Mouse (Mus musculus): ENCODE measurements around the gene Amfr. TPM values are rescaled to one million over a fixed set of nuclear protein-coding genes. Genes with fewer than 3 reads are reported as not detected.

Gene Amfr
- total RNA-seq, 1 experiment = 73.6 TPM

DNA sequence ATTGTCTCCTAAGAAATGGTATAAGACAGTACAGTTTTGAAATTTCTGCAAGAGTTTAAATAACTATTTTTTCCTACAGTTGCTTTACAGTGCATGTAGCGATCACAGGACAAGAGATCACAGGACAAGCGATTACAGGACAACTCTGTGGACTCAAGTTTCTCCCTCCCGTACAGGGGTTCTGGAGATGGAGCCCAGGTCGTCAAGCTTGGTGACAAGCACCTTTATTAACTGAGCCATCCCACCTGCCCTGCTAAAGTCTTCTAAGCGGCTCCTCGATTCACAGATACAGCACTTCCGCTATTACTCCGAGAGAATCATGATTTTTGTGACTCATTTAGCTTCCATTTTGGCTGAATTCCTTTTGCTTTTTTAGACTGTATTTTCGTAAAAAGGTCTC lies 17.1 kb upstream of the Amfr start:
- H3K9me3 ChIP-seq (ENCODE audit: control insufficient read depth, insufficient read depth, low read depth, low read length) = no peaks in the 10 kb centered on the region
- no peak for TF ChIP-seq CHD2 (IDR thresholded peaks at IDR 0.05; ENCODE audit: low read depth, low read length)
- TF ChIP-seq MAFK (IDR thresholded peaks at IDR 0.05; ENCODE audit: insufficient read depth, low read depth, low read length) = no peak
- TF ChIP-seq ZNF384 (IDR thresholded peaks at IDR 0.05; ENCODE audit: low read depth, low read length) = no peak
- no peak for TF ChIP-seq ZC3H11A (IDR thresholded peaks at IDR 0.05; ENCODE audit: borderline replicate concordance, low read depth, low read length)
- no peak for TF ChIP-seq HCFC1 (IDR thresholded peaks at IDR 0.05; ENCODE audit: borderline replicate concordance, insufficient read depth, low read length)
- no peak overlapping the region for H3K9ac ChIP-seq (ENCODE audit: insufficient read depth, low read depth, low read length, poor library complexity, severe bottlenecking)
- H3K4me3 ChIP-seq (ENCODE audit: insufficient read depth in 1 of 2, low read depth in 1 of 2, low read length in 2 of 2, poor library complexity in 1 of 2, severe bottlenecking in 1 of 2) = no peak overlapping the region
- H3K4me1 ChIP-seq (ENCODE audit: control insufficient read depth in 2 of 2, insufficient read depth in 2 of 2, low read length in 2 of 2, poor library complexity in 1 of 2) = peaks cover 5 to 10% of the 10 kb centered on the region in 2 experiments; a peak in 3 of 4 replicates
- H3K27ac ChIP-seq (ENCODE audit: insufficient read depth, low read depth, low read length, poor library complexity, severe bottlenecking) = no peak overlapping the region
- in situ Hi-C loops (cut with MboI; ENCODE audit: low sequenced_read_pairs in 2 of 2, unreplicated experiment in 2 of 2) = no loop called here
- peaks cover 24% of the 10 kb centered on the region for H3K36me3 ChIP-seq (ENCODE audit: control insufficient read depth, insufficient read depth, low read length, poor library complexity, severe bottlenecking)
- DNase-seq (ENCODE audit: low read depth, low spot score) = no peak

DNA sequence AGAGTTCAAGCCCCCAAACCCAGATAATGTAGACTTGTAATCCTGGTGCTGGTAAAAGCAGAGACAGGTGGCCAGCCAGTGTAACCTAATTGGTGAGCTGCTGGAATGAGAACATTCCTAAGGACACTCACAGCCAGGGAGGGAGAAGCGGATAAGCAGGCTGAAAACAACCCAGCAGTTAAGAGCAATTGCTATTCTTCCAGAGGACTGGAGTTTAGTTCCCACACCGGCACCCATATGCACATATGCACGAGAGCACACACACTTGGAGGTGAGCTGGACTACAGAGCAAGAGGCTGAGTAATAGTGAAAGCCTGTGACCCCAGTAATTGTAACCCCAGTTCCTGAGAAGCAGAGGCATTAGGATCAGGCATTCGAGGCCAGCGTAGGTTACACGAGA lies 11.3 kb upstream of the Amfr start:
- DNase-seq (ENCODE audit: low read depth, low spot score) = no peak
- Histone ChIP-seq H3K4me3 (ENCODE audit: insufficient read depth in 1 of 2, low read depth in 1 of 2, low read length in 2 of 2, poor library complexity in 1 of 2, severe bottlenecking in 1 of 2) (no peak overlapping the region), H3K27ac (ENCODE audit: insufficient read depth, low read depth, low read length, poor library complexity, severe bottlenecking) (no peak overlapping the region), H3K4me1 (ENCODE audit: control insufficient read depth in 2 of 2, insufficient read depth in 2 of 2, low read length in 2 of 2, poor library complexity in 1 of 2) (no peaks in the 10 kb centered on the region), H3K36me3 (ENCODE audit: control insufficient read depth, insufficient read depth, low read length, poor library complexity, severe bottlenecking) (peaks cover 34% of the 10 kb centered on the region), H3K9me3 (ENCODE audit: control insufficient read depth, insufficient read depth, low read depth, low read length) (no peaks in the 10 kb centered on the region), H3K9ac (ENCODE audit: insufficient read depth, low read depth, low read length, poor library complexity, severe bottlenecking) (no peak overlapping the region)
- TF ChIP-seq HCFC1 (IDR thresholded peaks at IDR 0.05; ENCODE audit: borderline replicate concordance, insufficient read depth, low read length) (no peak), MAFK (IDR thresholded peaks at IDR 0.05; ENCODE audit: insufficient read depth, low read depth, low read length) (no peak), CHD2 (IDR thresholded peaks at IDR 0.05; ENCODE audit: low read depth, low read length) (no peak), ZC3H11A (IDR thresholded peaks at IDR 0.05; ENCODE audit: borderline replicate concordance, low read depth, low read length) (no peak), ZNF384 (IDR thresholded peaks at IDR 0.05; ENCODE audit: low read depth, low read length) (no peak)
- in situ Hi-C loops (cut with MboI; ENCODE audit: low sequenced_read_pairs in 2 of 2, unreplicated experiment in 2 of 2) = no loop called here

DNA sequence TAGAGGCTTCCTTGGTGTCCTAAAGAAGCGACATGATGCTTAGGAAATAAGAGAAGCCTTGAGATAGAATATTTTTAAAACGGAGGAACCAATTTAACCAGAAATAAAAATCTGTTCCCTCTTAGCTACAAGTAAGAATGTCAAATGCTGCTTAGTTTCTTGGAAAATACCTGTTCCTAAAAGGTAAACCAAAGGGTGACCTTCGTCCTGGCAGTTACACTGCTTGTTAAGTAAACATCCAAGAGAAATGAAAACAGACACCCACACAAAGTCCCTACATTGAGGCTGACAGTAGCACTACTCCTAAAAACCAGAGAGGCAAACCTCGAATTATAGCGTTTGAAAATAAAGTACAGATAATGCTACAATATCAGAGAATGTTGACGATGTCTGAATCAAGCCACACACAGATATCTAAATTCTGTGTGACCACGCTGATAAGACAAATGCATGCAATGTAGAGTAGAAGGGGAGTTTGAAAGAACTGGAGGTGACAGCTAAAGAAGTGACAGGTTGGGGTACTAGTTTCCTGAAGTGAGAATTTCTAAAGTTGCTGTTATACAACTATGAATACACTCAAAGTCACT lies 477 bp upstream of the Amfr start:
- H3K9me3 ChIP-seq (ENCODE audit: control insufficient read depth, insufficient read depth, low read depth, low read length) = no peaks in the 10 kb centered on the region
- no peak for TF ChIP-seq ZNF384 (IDR thresholded peaks at IDR 0.05; ENCODE audit: low read depth, low read length)
- TF ChIP-seq HCFC1 (IDR thresholded peaks at IDR 0.05; ENCODE audit: borderline replicate concordance, insufficient read depth, low read length) = no peak
- no peak for TF ChIP-seq MAFK (IDR thresholded peaks at IDR 0.05; ENCODE audit: insufficient read depth, low read depth, low read length)
- TF ChIP-seq ZC3H11A (IDR thresholded peaks at IDR 0.05; ENCODE audit: borderline replicate concordance, low read depth, low read length) = no peak
- TF ChIP-seq CHD2 (IDR thresholded peaks at IDR 0.05; ENCODE audit: low read depth, low read length) = no peak
- in situ Hi-C loops (cut with MboI; ENCODE audit: low sequenced_read_pairs in 2 of 2, unreplicated experiment in 2 of 2) = no loop called here
- peaks cover 5% of the 10 kb centered on the region; the same call in 1 of the 2 replicates for H3K36me3 ChIP-seq (ENCODE audit: control insufficient read depth, insufficient read depth, low read length, poor library complexity, severe bottlenecking)
- peak overlapping the region; percentile 78 to 83 for H3K4me3 ChIP-seq (ENCODE audit: insufficient read depth in 1 of 2, low read depth in 1 of 2, low read length in 2 of 2, poor library complexity in 1 of 2, severe bottlenecking in 1 of 2)
- H3K4me1 ChIP-seq (ENCODE audit: control insufficient read depth in 2 of 2, insufficient read depth in 2 of 2, low read length in 2 of 2, poor library complexity in 1 of 2) = peaks cover 4 to 13% of the 10 kb centered on the region in 2 experiments; a peak in 3 of 4 replicates
- no peak overlapping the region for H3K27ac ChIP-seq (ENCODE audit: insufficient read depth, low read depth, low read length, poor library complexity, severe bottlenecking)
- no peak for DNase-seq (ENCODE audit: low read depth, low spot score)
- peak overlapping the region; percentile 88 for H3K9ac ChIP-seq (ENCODE audit: insufficient read depth, low read depth, low read length, poor library complexity, severe bottlenecking)

DNA sequence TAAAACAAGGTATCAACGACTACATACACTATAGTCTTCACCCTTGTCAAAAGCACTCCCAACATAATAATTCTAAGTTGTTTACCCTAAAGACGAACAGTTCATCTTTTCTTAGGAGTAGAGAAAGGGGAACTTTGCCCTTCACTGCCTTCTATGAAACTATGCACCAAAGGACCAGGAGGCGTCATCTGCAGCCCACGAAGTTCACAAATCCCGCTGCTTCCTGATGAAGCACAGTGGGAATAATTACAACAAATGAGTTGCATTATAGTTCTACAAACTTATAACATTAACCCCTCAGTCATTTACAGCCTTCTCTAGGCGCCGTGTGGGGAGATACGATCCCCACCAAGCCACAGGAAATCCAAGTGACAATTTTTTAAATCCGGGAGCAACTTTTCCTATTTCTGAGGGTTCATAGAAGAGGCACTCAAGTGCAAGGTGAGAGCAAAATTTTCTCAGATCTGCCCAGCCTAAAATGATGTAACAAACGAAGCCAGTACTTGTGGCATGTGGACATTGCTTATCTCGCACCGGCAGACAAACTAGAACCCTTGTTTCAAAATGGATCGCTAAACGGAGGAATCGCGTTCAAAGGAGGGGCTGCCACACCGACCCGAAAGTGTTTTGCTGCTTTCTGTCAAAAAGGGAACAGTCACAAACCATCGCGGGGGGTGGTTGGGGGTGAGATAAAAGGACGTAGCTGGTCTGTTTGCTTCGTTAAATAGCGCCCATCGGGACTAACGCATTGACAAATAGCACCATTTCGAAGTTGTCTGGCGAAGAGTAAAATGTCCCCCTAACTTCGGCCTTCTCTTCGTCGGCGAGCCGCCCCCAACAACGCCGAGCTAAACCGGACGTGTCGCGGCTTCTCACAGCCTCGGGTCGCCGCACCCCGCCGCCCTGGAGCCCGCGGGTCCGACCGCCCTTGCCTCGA lies 1.3 kb downstream of the Amfr start:
- Histone ChIP-seq H3K9me3 (ENCODE audit: control insufficient read depth, insufficient read depth, low read depth, low read length) (no peaks in the 10 kb centered on the region), H3K36me3 (ENCODE audit: control insufficient read depth, insufficient read depth, low read length, poor library complexity, severe bottlenecking) (peaks cover 5% of the 10 kb centered on the region; the same call in 1 of the 2 replicates), H3K9ac (ENCODE audit: insufficient read depth, low read depth, low read length, poor library complexity, severe bottlenecking) (peak overlapping the region; percentile 88), H3K4me1 (ENCODE audit: control insufficient read depth in 2 of 2, insufficient read depth in 2 of 2, low read length in 2 of 2, poor library complexity in 1 of 2) (peaks cover 4 to 13% of the 10 kb centered on the region in 2 experiments; a peak in 3 of 4 replicates), H3K27ac (ENCODE audit: insufficient read depth, low read depth, low read length, poor library complexity, severe bottlenecking) (no peak overlapping the region), H3K4me3 (ENCODE audit: insufficient read depth in 1 of 2, low read depth in 1 of 2, low read length in 2 of 2, poor library complexity in 1 of 2, severe bottlenecking in 1 of 2) (peak overlapping the region; percentile 83 to 88)
- no peak for TF ChIP-seq ZC3H11A (IDR thresholded peaks at IDR 0.05; ENCODE audit: borderline replicate concordance, low read depth, low read length)
- no peak for TF ChIP-seq MAFK (IDR thresholded peaks at IDR 0.05; ENCODE audit: insufficient read depth, low read depth, low read length)
- 0 out of 2 replicates have a peak, but pooled peaks have one; percentile 15 for TF ChIP-seq HCFC1 (IDR thresholded peaks at IDR 0.05; ENCODE audit: borderline replicate concordance, insufficient read depth, low read length)
- TF ChIP-seq CHD2 (IDR thresholded peaks at IDR 0.05; ENCODE audit: low read depth, low read length) = no peak
- in situ Hi-C loops (cut with MboI; ENCODE audit: low sequenced_read_pairs in 2 of 2, unreplicated experiment in 2 of 2) = no loop called here
- no peak for DNase-seq (ENCODE audit: low read depth, low spot score)

All from ES-E14 (cell line).